Mouse (Mus musculus): ENCODE data around the gene Gm32742. TPM values are rescaled to one million over a fixed set of nuclear protein-coding genes. Genes with fewer than 3 reads are reported as not detected.
"Not testable (repeated sequence)": the region's sequence is repeated elsewhere in the genome, so short reads cannot be mapped to it uniquely, and the experiment has no call there.

Gm32742 gene
- total RNA-seq, 1 experiment from 2014 or later, result not detected

DNA sequence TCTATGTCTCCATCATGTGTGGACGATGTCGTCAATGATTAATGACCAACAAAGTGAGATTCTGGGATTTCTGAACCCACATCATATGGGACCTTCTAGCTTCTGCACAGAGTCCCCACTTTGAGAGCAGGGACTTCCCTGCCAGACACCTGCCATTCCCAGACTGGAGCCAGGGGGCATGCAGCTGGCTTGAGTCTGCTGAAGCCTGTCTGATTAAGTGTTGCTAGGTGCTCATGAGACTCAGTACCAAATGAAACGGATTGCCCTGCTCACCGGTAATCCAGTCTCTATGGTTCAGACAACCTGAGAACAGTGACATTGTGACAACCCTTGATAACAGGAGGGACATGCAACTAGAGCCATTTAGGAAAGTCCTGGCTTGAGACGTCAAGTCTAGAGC, 1.3 kb downstream of the Gm32742 start:
- no peak for ATAC-seq (ENCODE audit: extremely low read depth, insufficient number of reproducible peaks, low FRiP score, poor library complexity, severe bottlenecking)

DNA sequence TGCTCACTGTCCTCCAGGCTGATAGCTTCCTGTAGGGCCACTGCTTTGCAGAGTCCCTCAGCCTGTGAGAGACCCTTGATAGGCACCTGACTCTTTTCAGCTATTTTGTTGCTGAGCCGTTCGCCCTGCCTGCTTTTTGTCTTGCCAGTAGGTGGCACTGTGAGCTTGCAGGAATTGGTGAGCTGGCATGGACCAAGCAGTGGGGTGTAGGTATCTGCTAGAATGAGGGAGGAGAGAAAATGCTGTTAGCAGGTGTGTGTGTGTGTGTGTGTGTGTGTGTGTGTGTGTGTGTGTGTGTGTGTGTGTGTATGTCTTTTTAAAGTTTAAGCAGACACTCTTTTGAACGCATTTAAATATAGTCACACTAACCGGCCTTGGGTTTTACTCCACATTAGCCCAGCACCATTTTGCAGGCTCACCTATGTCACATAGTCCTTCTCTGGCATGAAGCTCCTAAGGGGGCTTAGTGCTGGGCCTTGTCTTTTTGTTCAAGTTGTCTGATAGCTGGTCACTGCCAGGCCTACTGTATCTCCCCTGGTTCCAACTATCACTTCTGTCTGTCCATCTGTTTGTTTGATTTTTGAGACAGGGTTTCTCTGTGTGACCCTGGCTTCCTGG, 3.4 kb downstream of the Gm32742 start:
- ATAC-seq (ENCODE audit: extremely low read depth, insufficient number of reproducible peaks, low FRiP score, poor library complexity, severe bottlenecking), result peak; percentile 84

DNA sequence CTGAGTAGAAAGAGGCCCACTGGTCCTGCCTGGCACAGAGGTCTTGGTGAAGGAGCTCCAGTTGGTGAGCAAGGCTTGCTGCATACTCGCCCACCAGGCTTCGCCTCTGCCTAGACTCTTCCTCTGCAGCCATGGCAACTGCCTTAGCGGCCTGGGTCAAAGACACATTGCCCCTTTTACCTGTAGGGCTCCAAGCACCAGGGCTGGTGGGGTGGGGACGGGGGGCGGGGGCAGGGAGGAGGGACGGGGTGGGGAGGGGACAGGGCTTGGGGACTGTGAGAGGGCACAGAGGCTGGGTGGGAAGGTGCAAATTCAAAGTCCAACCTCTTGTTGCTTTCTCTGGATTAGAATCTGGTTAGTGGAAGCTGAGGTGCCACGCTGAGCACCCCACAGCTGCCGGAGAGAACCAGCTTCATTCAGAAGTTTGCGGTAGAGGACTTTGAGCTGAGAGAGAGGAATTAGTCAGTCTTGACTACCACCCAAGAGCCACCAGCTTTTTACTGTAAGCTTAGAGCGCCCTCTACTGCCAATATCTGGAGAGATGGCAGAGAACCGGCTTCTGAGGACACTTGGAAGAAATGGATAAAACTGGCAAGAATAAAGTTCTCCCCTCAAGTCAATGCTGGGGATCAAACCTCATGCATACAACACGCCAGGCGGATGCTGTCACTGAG, 13.1 kb downstream of the Gm32742 start:
- no peak for ATAC-seq (ENCODE audit: extremely low read depth, insufficient number of reproducible peaks, low FRiP score, poor library complexity, severe bottlenecking)

DNA sequence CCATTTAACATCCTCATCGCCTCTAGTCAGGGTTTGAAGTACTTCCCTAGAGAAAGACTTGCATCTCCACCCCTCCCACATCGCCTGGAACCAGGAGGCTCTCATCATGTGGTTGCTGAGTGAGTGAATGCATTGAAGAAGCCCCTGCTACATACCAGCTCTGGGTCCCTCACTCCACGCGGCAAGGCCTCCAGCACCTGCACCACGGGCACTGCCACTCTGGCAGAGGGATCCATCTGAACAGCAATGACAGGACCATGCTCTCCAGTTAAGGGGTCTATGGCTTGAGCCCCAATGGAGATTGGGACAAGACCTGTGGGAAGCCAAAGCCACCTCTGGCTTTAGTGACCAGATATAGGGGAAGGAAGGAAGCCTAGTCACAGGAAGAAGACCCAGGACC, 18.0 kb downstream of the Gm32742 start:
- ATAC-seq (ENCODE audit: extremely low read depth, insufficient number of reproducible peaks, low FRiP score, poor library complexity, severe bottlenecking), result no peak

DNA sequence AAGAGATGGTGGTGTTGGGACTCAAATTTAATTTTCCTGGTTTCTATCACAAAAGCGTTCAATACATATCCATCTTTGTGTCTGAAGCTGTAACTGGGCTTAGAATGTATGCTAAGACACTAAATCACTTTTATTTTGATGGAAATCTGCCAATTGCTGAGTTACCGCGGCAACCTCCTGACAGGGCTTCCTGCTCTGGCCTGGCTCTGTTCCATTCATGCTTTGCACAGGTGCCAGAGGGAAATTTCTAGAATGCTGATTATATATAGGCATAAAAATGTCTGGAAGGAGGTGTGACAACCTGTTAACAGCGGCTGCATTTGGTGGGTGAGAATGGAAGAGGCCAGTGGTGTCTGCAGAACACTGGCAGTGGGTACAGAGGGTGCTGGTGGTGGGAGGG, 18.8 kb downstream of the Gm32742 start:
- ATAC-seq (ENCODE audit: extremely low read depth, insufficient number of reproducible peaks, low FRiP score, poor library complexity, severe bottlenecking), result no peak

DNA sequence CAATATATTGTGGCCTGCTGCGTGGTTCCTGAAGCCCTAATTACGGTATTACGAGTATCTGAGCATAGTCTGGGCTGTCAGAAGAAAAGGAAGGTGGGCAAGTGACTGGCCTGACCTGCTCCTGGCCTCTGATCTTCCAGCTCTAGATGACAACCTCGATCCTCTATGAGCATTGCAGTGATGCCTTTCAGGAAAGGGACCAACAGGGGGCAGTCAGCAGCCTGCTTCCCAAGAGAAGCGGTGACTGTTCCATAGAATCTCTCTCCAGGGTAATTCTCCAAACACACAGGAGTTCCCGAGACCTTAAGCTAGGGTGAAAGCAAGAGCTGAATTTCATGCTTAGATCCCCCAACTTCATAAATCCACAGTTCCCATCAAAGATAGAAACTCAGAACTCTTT, 21.1 kb downstream of the Gm32742 start:
- no peak for ATAC-seq (ENCODE audit: extremely low read depth, insufficient number of reproducible peaks, low FRiP score, poor library complexity, severe bottlenecking)

DNA sequence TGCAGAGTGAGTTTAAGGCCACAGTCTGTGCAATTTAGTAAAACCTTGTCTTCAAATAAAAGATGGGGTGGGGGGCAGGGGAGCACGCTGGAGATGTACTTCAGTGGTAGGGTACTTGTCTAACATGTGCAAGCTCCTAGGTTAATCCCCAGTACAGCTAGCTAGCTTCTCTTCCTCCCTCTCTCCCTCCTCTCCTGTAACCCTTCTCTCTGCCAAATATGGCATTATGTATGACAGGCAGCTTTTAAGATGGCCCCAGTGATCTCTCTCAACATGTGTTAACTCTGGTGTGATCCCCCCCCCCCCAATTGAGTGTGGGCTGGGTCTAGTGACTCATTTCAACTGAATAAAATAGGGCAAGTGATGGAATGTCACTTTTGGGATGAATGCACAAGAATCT, 21.9 kb downstream of the Gm32742 start:
- no peak for ATAC-seq (ENCODE audit: extremely low read depth, insufficient number of reproducible peaks, low FRiP score, poor library complexity, severe bottlenecking)

DNA sequence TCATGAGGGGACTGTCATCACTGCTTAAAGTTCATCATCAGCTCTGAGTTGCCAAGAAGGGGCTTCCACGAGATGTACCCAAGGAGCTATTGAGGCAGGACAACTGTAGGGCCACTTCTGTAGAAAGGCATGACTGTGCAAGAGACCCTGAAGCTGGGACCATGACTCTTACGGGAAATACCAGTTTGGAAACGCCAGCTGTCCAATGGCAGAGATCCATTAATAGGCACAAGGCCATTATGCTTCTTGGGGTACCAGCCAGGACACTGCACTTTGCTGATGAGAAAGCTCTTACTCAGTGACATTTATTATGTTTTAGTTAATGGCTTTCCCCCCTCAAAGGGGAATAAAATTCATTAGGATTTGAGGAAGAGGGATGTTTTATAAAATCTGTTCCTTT, 24.6 kb downstream of the Gm32742 start:
- no peak for ATAC-seq (ENCODE audit: extremely low read depth, insufficient number of reproducible peaks, low FRiP score, poor library complexity, severe bottlenecking)

DNA sequence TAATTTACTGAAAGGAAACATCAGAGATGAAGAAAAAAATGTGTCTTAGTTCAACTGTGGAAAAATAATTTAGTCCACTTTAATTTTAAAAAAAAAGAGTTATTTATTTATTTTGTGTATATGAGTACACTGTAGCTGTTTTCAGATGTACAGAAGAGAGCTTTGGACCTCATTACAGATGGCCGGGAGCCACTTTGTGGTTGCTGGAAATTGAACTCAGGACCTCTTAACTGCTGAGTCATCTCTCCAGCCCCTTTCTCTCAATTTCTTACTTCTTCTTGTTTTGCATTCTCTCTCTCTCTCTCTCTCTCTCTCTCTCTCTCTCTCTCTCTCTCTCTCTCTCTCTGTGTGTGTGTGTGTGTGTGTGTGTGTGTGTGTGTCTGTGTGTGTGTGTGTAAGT, 25.9 kb downstream of the Gm32742 start:
- ATAC-seq (ENCODE audit: extremely low read depth, insufficient number of reproducible peaks, low FRiP score, poor library complexity, severe bottlenecking), result not testable (repeated sequence)

DNA sequence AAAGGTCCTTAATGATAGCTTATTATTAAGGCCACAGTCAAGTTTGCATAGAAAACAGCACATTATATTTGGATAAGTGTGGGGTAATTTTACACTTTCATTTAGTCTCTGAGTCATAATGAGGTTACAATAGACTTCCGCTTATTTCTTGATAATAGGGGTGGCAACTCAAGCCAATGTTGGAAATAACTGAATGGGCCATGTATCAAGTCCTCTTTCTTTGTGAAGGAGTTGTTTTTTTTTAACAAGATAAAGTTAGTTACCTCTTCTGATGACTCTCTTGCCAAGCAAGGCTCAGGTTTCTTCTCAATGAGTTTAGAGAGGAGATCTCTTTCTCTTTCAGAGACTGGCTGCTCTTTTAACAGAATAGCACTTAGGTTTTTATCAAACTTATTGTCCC, 27.0 kb downstream of the Gm32742 start:
- no peak for ATAC-seq (ENCODE audit: extremely low read depth, insufficient number of reproducible peaks, low FRiP score, poor library complexity, severe bottlenecking)

DNA sequence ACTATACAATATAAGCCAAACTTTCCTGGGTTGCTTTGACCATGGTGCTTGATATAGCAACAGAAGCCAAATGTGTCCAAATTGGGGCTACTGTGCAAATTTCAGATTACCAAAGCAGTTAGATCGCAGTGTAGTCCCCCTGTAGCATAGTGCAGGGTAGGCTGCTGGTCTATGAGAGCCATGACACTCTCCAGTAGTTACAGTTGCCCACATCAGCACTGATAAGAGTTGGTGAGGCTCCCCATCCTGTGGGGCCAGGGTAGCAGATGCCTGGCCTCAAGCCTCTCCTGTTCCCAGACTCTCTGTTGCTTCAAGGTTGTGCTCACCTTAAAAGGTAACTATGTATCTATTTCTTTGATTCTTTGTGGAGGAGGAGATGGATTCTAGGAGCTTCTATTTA, 27.5 kb downstream of the Gm32742 start:
- no peak for ATAC-seq (ENCODE audit: extremely low read depth, insufficient number of reproducible peaks, low FRiP score, poor library complexity, severe bottlenecking)

DNA sequence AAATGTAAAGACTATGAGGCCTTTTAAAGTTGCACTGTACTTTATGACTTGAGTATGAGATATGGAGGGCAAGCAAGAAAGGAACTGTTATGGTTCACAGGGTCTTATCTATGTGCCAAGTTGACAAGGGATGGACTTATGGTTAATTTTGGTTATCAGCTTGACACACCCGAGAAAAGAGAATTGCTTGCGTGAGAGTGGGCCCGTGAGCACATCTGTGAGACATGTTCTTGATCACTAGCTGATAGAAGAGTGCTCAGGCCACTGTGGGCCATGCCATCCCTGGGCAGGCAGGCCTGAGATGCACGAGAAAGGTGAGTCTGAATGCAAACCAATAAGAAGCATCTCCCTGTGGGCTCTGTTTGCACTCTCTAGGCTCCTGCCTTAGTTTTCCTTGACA, 27.9 kb downstream of the Gm32742 start:
- ATAC-seq (ENCODE audit: extremely low read depth, insufficient number of reproducible peaks, low FRiP score, poor library complexity, severe bottlenecking), result no peak

DNA sequence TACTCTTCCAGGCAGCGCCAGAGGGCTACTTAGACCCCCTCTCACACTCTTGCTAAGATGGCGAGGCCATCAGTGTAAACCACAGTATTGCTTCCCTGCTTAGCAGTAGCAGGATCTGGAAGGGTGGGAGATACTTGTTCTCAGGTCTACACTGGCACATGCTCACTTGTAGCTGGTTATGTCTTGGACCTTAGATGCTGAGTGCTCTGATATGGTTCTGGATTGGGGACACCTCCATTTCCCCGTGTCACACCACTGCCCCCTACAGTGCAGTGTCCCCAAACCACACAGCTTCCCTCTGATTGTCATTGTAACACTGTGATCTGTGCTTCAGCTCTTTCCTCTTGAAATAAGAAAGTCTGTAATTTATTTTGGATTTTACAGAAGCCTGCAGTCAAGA, 28.3 kb downstream of the Gm32742 start:
- ATAC-seq (ENCODE audit: extremely low read depth, insufficient number of reproducible peaks, low FRiP score, poor library complexity, severe bottlenecking), result no peak

DNA sequence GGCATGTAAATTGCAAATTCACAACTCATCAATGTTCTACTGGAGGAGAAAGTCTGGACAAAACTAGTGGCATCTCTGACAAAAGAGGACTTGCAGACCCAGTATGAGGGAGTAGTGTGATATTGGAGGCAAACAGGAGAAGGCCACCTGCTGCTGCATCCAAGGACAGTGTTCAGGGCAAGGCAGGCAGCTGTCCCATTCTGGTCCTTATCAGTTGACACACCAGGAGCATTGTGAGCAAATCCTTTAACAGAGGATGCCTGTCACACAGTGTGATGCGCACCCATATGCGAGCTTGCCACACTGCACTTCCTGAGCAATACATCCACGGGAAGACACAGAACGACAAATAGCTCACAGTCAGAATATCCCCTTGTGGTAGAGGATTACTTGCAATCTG, 50.5 kb downstream of the Gm32742 start:
- no peak for ATAC-seq (ENCODE audit: extremely low read depth, insufficient number of reproducible peaks, low FRiP score, poor library complexity, severe bottlenecking)

DNA sequence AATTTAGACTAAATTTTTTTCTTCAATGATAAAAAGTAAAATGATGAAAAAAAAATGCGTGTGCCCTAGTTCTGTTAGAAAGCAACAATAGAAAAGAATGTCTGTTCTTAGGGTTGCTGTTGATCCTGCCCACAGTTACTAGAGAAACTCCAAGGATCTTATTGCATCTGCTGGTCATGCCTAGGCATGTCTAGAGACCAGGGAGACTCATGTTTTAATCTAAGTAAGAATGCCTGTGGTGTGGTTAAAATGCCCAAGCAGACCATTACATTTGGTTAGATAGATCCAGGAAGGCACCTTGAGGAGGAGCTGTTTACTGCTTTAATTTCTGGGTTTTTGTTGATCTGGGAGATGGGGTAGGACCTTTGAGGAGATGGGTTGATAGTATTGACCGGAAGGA, 59.6 kb downstream of the Gm32742 start:
- no peak for ATAC-seq (ENCODE audit: extremely low read depth, insufficient number of reproducible peaks, low FRiP score, poor library complexity, severe bottlenecking)

DNA sequence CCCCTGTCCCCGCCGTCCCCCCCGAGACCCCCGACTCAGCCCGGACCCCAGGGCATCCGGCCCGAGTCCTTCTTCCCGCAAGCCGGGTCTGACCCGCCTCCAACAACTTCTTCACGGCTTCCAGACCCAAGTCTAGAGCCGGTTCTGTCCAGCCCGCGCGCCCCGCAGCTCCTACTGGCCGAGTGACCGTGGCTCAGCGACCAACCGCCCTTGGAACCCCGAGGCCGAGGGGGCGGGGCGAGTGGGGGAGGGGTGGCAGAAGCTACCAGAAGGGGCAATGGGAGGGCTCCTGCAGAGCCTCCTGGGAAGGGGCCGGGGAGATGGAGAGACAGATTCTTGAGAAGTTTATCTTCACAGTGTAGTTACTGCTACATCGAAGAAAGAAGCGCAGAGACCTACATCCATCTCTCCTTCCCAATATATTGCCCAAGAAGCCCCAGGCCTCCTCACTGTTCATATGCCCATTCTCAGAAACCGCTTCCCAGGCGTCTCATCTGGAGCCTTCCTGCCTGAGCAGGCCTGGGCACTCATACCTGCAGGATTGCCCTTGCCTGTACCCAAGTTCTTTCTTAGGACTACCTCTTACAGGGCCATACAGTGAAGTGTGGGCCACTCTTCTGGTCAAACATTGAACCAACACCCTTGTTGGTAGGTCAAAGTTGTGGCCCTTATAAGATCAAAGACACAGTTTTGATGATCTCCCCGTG, 61.4 kb downstream of the Gm32742 start:
- ATAC-seq (ENCODE audit: extremely low read depth, insufficient number of reproducible peaks, low FRiP score, poor library complexity, severe bottlenecking), result no peak

DNA sequence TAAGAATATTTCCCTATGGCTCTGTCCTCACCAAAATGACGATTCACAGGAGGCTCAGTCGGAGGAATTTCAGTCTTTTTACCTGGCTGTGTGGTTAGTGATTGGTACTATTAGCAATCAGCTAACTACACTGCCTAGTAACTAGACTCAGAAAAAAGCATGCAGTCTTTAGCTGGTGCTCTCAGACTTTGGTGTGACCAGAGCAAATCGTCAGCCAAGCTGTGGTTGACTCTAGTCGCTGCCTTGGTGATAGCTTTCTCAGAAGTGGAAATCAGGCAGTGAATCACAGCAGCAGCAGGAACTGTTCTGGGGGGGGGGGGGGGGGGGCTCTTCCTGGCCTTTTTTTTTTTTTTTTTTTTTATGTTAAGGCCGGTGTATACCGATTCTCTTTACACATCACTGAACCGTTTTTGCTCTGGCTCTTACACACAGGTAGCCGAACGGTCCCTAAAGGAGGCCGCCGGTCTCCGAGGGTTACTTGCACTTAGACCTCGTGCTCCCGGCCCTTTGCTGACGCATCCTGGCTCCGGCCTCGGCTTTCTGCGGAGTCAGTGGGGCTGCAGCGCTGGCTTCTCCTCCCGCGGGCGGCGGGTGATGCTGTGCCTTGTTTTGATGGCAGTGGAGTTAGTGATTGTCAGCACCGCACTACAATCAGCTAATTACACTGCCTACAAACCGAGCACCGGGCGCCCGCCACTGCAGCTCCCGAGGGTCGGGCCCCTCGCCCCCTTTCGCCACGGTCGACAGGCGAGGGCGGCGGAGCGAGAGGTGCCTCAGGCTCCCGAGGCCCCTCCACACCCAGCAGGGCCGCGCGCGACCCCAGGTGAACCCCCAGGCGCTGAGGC, 62.1 kb downstream of the Gm32742 start:
- 0 out of 2 replicates have a peak, but pooled peaks have one; percentile 16 for ATAC-seq (ENCODE audit: extremely low read depth, insufficient number of reproducible peaks, low FRiP score, poor library complexity, severe bottlenecking)

DNA sequence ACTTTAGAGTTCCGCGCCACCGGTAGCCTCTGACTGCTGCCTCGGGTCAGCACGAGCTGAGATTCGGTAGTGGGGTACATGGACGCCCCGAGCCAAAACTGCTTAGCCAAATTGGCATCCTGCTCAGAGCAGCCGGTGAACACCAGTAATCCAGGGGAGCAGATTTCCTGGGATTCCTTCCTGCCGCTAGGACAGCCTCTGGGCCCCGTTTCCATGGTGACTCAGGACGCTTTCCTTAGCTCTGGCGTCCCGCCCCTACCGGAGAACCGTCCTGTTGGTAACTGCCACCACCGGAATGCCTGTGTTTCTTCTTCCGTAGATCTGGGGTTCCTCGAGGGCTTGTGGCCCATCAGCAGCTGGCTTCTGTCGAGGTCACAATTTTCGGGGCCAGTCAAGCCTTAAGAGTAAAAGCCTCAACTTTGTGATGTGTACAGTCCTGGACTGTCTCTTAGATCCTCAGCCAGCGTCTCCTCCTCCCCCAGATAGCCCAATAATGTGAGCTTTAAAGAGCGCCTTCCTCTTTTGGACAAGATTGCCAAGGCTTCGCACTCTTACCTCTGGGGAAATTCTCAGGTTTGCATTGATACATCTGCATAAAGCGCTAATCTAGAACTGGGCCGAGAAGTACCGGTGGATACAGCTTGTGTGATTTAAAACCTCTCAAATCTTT, 63.4 kb downstream of the Gm32742 start, which contains the start of gene 4833427G06Rik:
Gene 4833427G06Rik (minus strand): TSS at position 323 of the 670 bp plus-strand sequence.
- ATAC-seq (ENCODE audit: extremely low read depth, insufficient number of reproducible peaks, low FRiP score, poor library complexity, severe bottlenecking), result no peak

DNA sequence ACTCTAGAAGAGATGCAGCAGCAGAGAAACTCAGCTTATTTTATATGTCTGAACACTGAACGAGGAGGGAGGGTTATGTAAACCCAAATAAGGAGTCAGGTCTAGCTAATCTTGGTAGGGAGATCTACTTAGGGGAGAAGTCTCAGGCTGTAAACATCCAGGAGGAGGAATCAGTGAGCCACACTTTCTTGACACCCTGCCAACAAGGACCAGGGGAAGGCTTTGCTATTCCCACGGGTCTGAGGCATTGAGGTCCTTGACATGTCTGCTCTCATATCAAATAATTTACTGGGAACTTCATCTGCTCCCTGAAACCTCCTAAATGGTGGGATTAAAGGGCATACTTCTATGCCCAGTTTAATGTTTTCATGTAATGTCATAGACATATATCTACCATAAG, 69.0 kb downstream of the Gm32742 start:
- no peak for ATAC-seq (ENCODE audit: extremely low read depth, insufficient number of reproducible peaks, low FRiP score, poor library complexity, severe bottlenecking)

Data from neutrophil, adult 5-6 weeks (primary cell).